Mouse (Mus musculus) forebrain, embryonic 11.5 days (tissue): ENCODE results near the gene Gm11213. TPM values are rescaled to one million over a fixed set of nuclear protein-coding genes. Genes with fewer than 3 reads are reported as not detected.

Source experiments
- ATAC-seq: fragments of 200-750 bp; cut with Nextera tagmentation; replicated peaks from 2 replicates; pipeline ENCODE4 v1.8.0; 2017; ENCODE audit warnings: moderate TSS enrichment; ENCODE audit not compliant: low FRiP score
- DNase-seq: peaks from one replicate; pipeline ENCODE4 v3.0.0-alpha.2; 2017; ENCODE audit warnings: low spot score
- H3K27ac ChIP-seq: fragments of 300-500 bp; sonication (generic); 2 replicates; pipeline ENCODE4 v1.5.1; 2014; ENCODE audit warnings: low read depth, low read length
- H3K27me3 ChIP-seq: fragments of 300-500 bp; sonication (generic); 2 replicates; pipeline ENCODE4 v1.6.1; 2014; ENCODE audit warnings: mild to moderate bottlenecking, low read length, mixed read lengths; ENCODE audit not compliant: control insufficient read depth, insufficient read depth
- H3K36me3 ChIP-seq: fragments of 300-500 bp; sonication (generic); 2 replicates; pipeline ENCODE4 v1.6.1; 2014; ENCODE audit warnings: mild to moderate bottlenecking, low read length, moderate library complexity, mixed read lengths; ENCODE audit not compliant: control insufficient read depth, insufficient read depth
- H3K4me1 ChIP-seq: fragments of 300-500 bp; sonication (generic); replicated peaks from 2 replicates; pipeline ENCODE4 v1.6.1; 2014; ENCODE audit warnings: low read length, mixed read lengths; ENCODE audit not compliant: control insufficient read depth, insufficient read depth
- H3K4me2 ChIP-seq: fragments of 300-500 bp; sonication (generic); 2 replicates; pipeline ENCODE4 v1.6.1; 2014; ENCODE audit warnings: low read depth, mild to moderate bottlenecking, low read length, moderate library complexity, mixed read lengths; ENCODE audit not compliant: severe bottlenecking
- H3K4me3 ChIP-seq: fragments of 300-500 bp; sonication (generic); 2 replicates; pipeline ENCODE4 v1.5.1; 2014; ENCODE audit warnings: low read depth, low read length
- H3K9ac ChIP-seq: fragments of 300-500 bp; sonication (generic); 2 replicates; pipeline ENCODE4 v1.6.1; 2014; ENCODE audit warnings: low read length
- H3K9me3 ChIP-seq: fragments of 300-500 bp; sonication (generic); 2 replicates; pipeline ENCODE4 v1.6.1; 2016; ENCODE audit warnings: low read length, mixed read lengths; ENCODE audit not compliant: control insufficient read depth
- WGBS: fragments of 180-500 bp; shearing (Covaris S2); extraction: QIAGEN DNeasy Blood & Tissue Kit; methylation state at CpG from one replicate; pipeline ENCODE4 v1.1.7; 2014; 5-methylcytosine and 5-hydroxymethylcytosine counted together
- polyA plus RNA-seq: library from polyadenylated mRNA; unstranded; fragments of >200 nt; fragmentation: Nextera tagmentation; extraction: Ambion mirVana; gene quantifications from 2 replicates; pipeline ENCODE4 v1.2.1, GENCODE M21; 2014

The Gm11213 gene
- polyA plus RNA-seq, 1 experiment from 2014 or later = not detected

DNA sequence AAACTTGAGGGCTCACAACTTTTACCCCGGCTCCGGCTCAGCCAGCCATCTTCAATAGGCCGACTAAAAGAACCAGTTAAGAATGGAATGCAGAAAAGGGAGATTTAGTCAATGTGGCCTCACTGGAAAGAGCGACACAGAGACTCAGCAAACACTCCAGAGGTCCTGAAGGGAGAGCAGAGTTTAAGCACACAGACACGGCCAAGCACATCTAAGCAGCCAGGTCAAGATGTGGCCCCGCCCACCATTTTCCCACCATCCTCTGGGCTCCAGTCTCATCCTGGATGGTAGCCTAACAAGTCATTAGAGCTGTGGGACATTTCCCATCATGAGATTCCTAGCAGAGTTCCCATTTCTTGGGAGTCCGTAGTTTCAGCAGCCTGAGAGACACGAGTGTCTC is 35.7 kb downstream of the Gm11213 start:
- no peaks in the 10 kb centered on the region for H3K9me3 ChIP-seq
- no peaks in the 10 kb centered on the region for H3K27me3 ChIP-seq
- no peak overlapping the region for H3K27ac ChIP-seq
- H3K4me3 ChIP-seq = no peak overlapping the region
- H3K36me3 ChIP-seq = no peaks in the 10 kb centered on the region
- ATAC-seq (no peak), DNase-seq (no peak)
- H3K9ac ChIP-seq = no peak overlapping the region
- no peak overlapping the region for H3K4me2 ChIP-seq
- WGBS = 88% methylated on average over 8 of the region's 8 CpGs
- peaks cover 6% of the 10 kb centered on the region; the same call in 1 of the 2 replicates for H3K4me1 ChIP-seq

DNA sequence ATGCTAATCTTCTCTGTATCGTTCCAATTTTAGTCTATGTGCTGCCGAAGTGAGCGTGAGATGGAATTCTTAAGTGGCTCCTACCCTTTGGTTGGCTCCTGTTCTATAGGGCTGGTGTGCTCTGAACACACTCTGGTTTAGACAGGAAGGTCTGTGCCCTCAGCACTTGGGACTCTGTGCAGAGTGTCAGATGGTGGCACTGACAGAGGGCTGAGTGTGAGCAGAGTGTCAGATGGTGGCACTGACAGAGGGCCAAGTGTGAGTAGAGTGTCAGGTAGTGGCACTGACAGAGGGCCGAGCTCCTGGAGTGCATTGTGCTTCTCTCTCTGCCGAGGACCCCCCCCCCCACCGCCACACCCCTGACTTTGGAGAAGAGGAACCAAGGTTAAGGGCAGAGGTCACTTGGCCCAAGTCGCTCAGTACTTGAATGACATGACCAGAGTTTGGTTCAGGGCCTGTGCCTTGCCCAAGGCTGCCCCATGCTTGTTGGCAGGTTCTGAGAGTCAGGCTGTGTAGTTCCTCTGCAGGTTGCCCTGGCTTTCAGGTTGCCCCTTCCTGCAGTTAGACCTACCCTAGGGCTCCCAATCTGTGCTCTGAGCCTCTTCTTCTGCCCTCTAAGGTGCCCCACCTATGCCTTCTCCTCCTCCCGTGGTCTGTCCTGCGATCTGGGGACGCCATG is 37.2 kb downstream of the Gm11213 start:
- no peaks in the 10 kb centered on the region for H3K27me3 ChIP-seq
- H3K4me1 ChIP-seq = peaks cover 6% of the 10 kb centered on the region; the same call in 1 of the 2 replicates
- no peaks in the 10 kb centered on the region for H3K9me3 ChIP-seq
- H3K27ac ChIP-seq = no peak overlapping the region
- H3K4me3 ChIP-seq = no peak overlapping the region
- no peaks in the 10 kb centered on the region for H3K36me3 ChIP-seq
- 89% methylated on average over 8 of the region's 10 CpGs for WGBS
- ATAC-seq (no peak), DNase-seq (no peak)
- H3K9ac ChIP-seq = no peak overlapping the region
- H3K4me2 ChIP-seq = no peak overlapping the region

DNA sequence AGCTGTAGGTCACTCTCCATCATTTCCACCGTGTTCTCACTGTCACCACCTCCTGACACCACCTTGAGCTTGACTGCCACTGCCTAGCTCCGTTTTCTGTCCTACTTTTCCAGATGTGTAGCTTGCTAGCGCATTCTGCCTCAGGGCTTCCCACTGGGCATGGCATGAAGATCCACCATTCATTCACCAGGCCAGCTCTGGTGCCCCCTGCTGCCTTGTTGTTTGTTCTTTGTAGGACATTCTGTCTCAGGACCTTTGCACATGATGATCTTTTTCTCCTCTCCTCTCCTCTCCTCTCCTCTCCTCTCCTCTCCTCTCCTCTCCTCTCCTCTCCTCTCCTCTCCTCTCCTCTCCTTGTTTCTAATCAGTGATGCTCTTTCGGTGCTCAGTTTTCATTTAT is 42.3 kb downstream of the Gm11213 start:
- no peak for DNase-seq
- Histone ChIP-seq H3K4me3 (no peak overlapping the region), H3K27me3 (no peaks in the 10 kb centered on the region), H3K27ac (no peak overlapping the region), H3K9me3 (no peaks in the 10 kb centered on the region), H3K36me3 (no peaks in the 10 kb centered on the region), H3K9ac (no peak overlapping the region), H3K4me2 (no peak overlapping the region), H3K4me1 (peaks cover 5% of the 10 kb centered on the region)
- WGBS = 90% methylated on average over 4 of the region's 4 CpGs
- no peak for ATAC-seq

DNA sequence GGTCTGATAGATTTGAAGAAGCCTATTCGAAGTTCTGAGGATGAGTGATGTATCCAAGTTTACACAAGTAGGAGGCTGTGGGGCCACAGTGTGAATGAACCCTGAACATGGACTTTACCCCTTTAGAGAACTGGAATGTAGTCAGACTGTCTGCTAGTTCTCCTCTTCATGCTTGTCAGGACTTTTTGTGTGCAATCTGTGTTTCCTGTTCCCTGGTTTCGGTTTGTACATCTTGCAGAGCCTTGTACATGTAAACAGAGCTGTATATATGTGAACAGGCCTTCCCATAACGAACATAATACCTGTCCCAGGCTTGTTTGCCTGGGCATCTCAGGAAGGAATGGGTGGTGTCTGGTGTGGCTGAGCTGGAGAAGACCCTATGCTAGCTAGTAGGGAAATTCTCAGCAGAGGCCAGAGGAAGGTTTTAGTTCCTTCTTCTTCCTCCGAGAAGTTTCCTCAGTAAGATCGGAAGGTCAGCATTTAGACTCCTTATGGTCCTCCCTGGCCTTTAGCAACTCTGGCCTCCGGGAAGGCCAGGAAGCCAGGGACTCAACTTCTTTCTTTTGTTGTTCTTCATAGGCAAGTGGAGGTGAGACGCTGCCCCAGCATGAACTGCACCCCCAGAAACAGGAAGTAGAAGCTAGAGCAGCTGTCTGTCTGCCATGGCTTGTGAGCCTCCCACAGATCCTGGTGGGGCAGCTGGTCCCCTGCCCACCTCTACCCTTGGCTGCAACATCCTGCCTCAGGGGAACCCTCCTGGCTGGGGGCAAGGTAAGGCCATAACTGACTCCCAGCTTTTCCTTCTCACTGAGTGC is 43.0 kb downstream of the Gm11213 start:
- Histone ChIP-seq H3K27ac (no peak overlapping the region), H3K9me3 (no peaks in the 10 kb centered on the region), H3K36me3 (no peaks in the 10 kb centered on the region), H3K27me3 (no peaks in the 10 kb centered on the region), H3K4me1 (peaks cover 10% of the 10 kb centered on the region), H3K9ac (no peak overlapping the region), H3K4me2 (no peak overlapping the region), H3K4me3 (no peak overlapping the region)
- 85% methylated on average over 7 of the region's 7 CpGs for WGBS
- no peak for ATAC-seq
- DNase-seq = no peak

DNA sequence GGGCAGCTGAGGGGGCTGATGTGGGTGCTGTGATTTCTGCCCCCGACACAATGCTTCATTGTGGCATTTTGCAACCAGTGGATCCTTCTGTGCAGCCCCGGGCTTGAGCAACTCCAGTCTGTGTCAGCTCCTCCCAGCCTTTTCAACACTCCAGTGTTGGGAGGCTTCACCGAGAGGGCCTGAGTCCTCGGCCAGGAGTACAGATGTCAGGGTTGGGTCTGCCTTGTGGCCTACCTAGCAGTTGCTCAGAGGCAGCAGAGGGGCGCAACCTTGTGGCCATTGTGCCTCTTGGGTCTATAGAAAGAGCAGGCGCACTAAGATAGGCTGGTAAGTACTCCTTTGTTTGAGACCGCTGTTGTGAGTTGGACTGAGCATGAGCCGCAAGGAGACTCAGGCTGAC is 45.0 kb downstream of the Gm11213 start:
- ATAC-seq = no peak
- Histone ChIP-seq H3K27me3 (no peaks in the 10 kb centered on the region), H3K9ac (no peak overlapping the region), H3K4me1 (peaks cover 10% of the 10 kb centered on the region), H3K27ac (no peak overlapping the region), H3K4me2 (no peak overlapping the region), H3K9me3 (no peaks in the 10 kb centered on the region), H3K36me3 (no peaks in the 10 kb centered on the region), H3K4me3 (no peak overlapping the region)
- 54% methylated on average over 8 of the region's 8 CpGs for WGBS
- no peak for DNase-seq

GRCm38 (mm10) chr4:63559127-63559697 is 45.8 kb downstream of the Gm11213 start:
- peak overlapping the region; percentile 87 for H3K9ac ChIP-seq
- H3K9me3 ChIP-seq = no peaks in the 10 kb centered on the region
- H3K27me3 ChIP-seq = no peaks in the 10 kb centered on the region
- H3K4me3 ChIP-seq = peak overlapping the region; percentile 61
- DNase-seq (no peak), ATAC-seq (0 out of 2 replicates have a peak, but pooled peaks have one; percentile 13)
- peak overlapping the region; percentile 88 for H3K4me2 ChIP-seq
- H3K4me1 ChIP-seq = peaks cover 10% of the 10 kb centered on the region
- no peaks in the 10 kb centered on the region for H3K36me3 ChIP-seq
- no peak overlapping the region for H3K27ac ChIP-seq
- 41% methylated on average over 9 of the region's 9 CpGs for WGBS

DNA sequence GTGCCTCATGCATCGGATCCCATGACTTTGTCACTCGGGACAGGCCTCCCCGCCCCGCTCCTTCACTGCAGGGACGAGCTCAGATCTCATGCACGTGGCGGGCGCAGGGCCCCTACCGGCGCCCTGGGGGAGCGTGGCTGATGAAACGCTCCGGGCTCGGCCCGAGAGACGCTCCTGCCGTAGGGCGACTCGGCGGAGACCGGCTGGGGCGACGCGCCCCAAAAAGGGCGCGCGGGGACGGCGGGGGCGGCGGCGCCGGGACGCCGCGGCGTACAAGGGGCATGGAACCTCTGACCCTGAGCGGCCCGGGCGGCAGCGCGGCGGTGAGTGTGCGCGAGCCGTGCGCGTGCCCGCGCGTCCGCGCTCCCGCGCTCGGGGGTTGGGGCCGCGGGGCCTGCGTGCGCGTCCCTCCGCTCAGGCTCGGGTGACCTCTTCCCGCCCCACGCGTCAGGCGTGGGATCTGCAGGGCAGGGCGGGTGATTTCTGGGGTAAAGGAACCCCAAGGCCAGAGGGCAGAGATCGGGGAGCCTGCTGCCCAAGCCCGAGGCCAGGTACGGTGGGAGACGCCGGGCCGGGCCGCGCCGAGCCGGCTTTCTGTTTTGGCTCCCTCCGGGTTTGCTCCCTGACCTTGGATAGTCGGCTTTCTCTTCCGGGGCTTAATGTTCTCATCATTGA is 46.5 kb downstream of the Gm11213 start, which contains the start of gene Tmem268:
TSS of gene Tmem268 (plus strand) at position 375 of the 675 bp plus-strand sequence.
- DNase-seq (peak; percentile 86), ATAC-seq (peak; percentile 85)
- under 1% methylated on average over 75 of the region's 81 CpGs for WGBS
- H3K9ac ChIP-seq = peak within 1 kb of the TSS; percentile 87
- no peaks in the 10 kb centered on the region for H3K36me3 ChIP-seq
- peak within 1 kb of the TSS; percentile 61 for H3K4me3 ChIP-seq
- H3K9me3 ChIP-seq = no peaks in the 10 kb centered on the region
- H3K27me3 ChIP-seq = no peaks in the 10 kb centered on the region
- peaks cover 10% of the 10 kb centered on the region for H3K4me1 ChIP-seq
- no peak within 1 kb of the TSS for H3K27ac ChIP-seq
- H3K4me2 ChIP-seq = peak within 1 kb of the TSS; percentile 88
